Mouse (Mus musculus): ENCODE measurements at regions not wholly inside any gene's neighbourhood (a gene's known extent, or its start where the extent isn't known, plus 50 kb on each side); places are given as distances from the start of the nearest gene placed in this dataset.

DNA sequence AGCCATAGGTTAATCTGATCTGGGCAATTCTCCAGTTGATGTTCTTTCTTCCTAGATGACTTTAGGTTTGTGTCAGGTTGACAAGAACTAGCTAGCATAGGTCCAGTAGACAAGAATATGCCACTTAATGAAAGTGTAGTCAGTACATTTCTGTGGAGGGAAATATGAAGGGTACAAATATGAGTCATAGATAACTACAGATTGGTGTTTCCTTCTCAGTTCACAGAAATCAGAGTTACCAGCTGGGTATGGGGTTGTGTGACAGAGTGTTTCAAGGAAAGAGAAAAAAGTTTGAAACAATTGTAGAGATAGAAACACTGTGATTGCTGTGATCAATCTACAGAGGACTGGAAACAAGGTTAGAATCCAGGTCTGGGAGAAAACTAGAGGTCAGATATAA is 337.0 kb upstream of the Rnaseh2b start:
- H3K27ac ChIP-seq (ENCODE audit: insufficient read depth, low read depth), result no peak overlapping the region
- no peak overlapping the region for H3K9ac ChIP-seq (ENCODE audit: insufficient read depth, low read depth)
- no peaks in the 10 kb centered on the region for H3K27me3 ChIP-seq (replicated peaks)
- no peaks in the 10 kb centered on the region for H3K9me3 ChIP-seq (replicated peaks; ENCODE audit: low read length)
- no peak overlapping the region for H3K4me2 ChIP-seq (ENCODE audit: insufficient read depth, low read depth, poor library complexity, severe bottlenecking)
- in situ Hi-C loops (cut with MboI; ENCODE audit: low pct_ligation_motif_present, low pct_unique_long_range_greater_than_20kb, low sequenced_read_pairs), result no loop called here
- H3K4me3 ChIP-seq (replicated peaks in 1 of 3; ENCODE audit: low read depth in 2 of 3, low read length in 2 of 3, poor library complexity in 1 of 3), result no peak overlapping the region
- peaks cover 6 to 21% of the 10 kb centered on the region in 2 experiments for H3K4me1 ChIP-seq (ENCODE audit: control insufficient read depth in 1 of 2, insufficient read depth in 2 of 2)
- TF ChIP-seq JUND (conservative IDR thresholded peaks at IDR 0.05; ENCODE audit: low read depth, low read length) (peak; percentile 74), RAD21 (IDR thresholded peaks at IDR 0.05; ENCODE audit: low read depth, low read length) (no peak), MAFK (IDR thresholded peaks at IDR 0.05; ENCODE audit: insufficient replicate concordance, low read length) (no peak), NELFE (IDR thresholded peaks at IDR 0.05; ENCODE audit: low read depth, low read length) (no peak), MYC (IDR thresholded peaks at IDR 0.05; ENCODE audit: low read depth, low read length) (no peak), MXI1 (IDR thresholded peaks at IDR 0.05; ENCODE audit: low read depth, low read length) (no peak), RCOR1 (conservative IDR thresholded peaks at IDR 0.05; ENCODE audit: low read depth, low read length) (no peak), GABPA (IDR thresholded peaks at IDR 0.05; ENCODE audit: insufficient replicate concordance, low read depth, low read length) (no peak), ZKSCAN1 (IDR thresholded peaks at IDR 0.05; ENCODE audit: borderline replicate concordance, low read depth, low read length) (no peak), ZMIZ1 (IDR thresholded peaks at IDR 0.05; ENCODE audit: low read depth, low read length) (no peak), ZNF384 (IDR thresholded peaks at IDR 0.05; ENCODE audit: low read depth, low read length) (no peak), CHD2 (IDR thresholded peaks at IDR 0.05; ENCODE audit: low read length) (no peak), MAZ (IDR thresholded peaks at IDR 0.05; ENCODE audit: low read depth, low read length) (no peak), ZC3H11A (IDR thresholded peaks at IDR 0.05; ENCODE audit: low read depth, low read length) (no peak), TCF12 (IDR thresholded peaks at IDR 0.05; ENCODE audit: low read depth, low read length) (no peak), POLR2A (IDR thresholded peaks at IDR 0.05; ENCODE audit: low read depth, low read length) (no peak), IRF4 (IDR thresholded peaks at IDR 0.05; ENCODE audit: low read depth, low read length) (peak; percentile 53), ELF1 (IDR thresholded peaks at IDR 0.05; ENCODE audit: low read depth, low read length) (no peak), EP300 (IDR thresholded peaks at IDR 0.05; ENCODE audit: low read length) (peak; percentile 55), KAT2A (IDR thresholded peaks at IDR 0.05; ENCODE audit: insufficient replicate concordance, low read length) (no peak), CTCF (conservative IDR thresholded peaks at IDR 0.05 in 1 of 2, IDR thresholded peaks at IDR 0.05 in 1 of 2; ENCODE audit: low read depth in 2 of 2, low read length in 2 of 2) (no peak), TBP (conservative IDR thresholded peaks at IDR 0.05; ENCODE audit: low read depth, low read length) (no peak), ETS1 (conservative IDR thresholded peaks at IDR 0.05; ENCODE audit: low read depth, low read length) (no peak), MAX (IDR thresholded peaks at IDR 0.05; ENCODE audit: low read length) (no peak), SIN3A (IDR thresholded peaks at IDR 0.05; ENCODE audit: low read length) (no peak), BHLHE40 (IDR thresholded peaks at IDR 0.05; ENCODE audit: low read depth, low read length) (0 out of 2 replicates have a peak, but pooled peaks have one; percentile 11), PAX5 (IDR thresholded peaks at IDR 0.05; ENCODE audit: low read length) (no peak), HCFC1 (IDR thresholded peaks at IDR 0.05; ENCODE audit: low read depth, low read length) (no peak)
- no peaks in the 10 kb centered on the region for H3K36me3 ChIP-seq (replicated peaks in 1 of 2; ENCODE audit: control insufficient read depth in 1 of 2, insufficient read depth in 1 of 2, low read length in 1 of 2)
- dilution Hi-C loops (cut with MboI; ENCODE audit: extremely low pct_ligation_motif_present, extremely low pct_unique_long_range_greater_than_20kb, low sequenced_read_pairs), result no loop called here
- no peaks in the 10 kb centered on the region for H3K79me2 ChIP-seq (replicated peaks; ENCODE audit: control insufficient read depth, extremely low read depth, insufficient read depth, poor library complexity, severe bottlenecking)
- DNase-seq (ENCODE audit: extremely low read depth), result no peak

Data from CH12.LX (cell line).